Mouse (Mus musculus): ENCODE measurements around the gene Tiam2.

Gene Tiam2

DNA sequence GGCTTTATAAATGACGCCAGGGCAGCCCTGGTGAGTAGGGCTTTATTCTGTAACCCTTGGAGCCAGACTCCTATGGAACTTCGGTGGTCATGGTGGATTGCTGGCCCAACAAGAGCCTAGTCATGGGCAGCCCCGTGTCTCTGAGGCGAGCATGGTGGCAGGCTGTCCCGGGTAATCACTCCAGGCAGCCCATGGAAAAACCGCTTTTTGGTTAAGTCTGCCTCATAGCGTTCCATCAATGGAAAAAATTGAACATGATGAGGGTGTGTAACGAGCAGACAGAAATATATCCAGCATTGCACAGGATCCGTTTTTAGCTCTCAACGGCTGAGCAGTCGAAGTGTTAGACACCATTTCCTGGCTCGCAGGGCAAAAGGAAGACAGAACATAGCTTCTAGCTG is 70.5 kb downstream of the Tiam2 start:
- DNase-seq (ENCODE audit: low read depth) = no peak

DNA sequence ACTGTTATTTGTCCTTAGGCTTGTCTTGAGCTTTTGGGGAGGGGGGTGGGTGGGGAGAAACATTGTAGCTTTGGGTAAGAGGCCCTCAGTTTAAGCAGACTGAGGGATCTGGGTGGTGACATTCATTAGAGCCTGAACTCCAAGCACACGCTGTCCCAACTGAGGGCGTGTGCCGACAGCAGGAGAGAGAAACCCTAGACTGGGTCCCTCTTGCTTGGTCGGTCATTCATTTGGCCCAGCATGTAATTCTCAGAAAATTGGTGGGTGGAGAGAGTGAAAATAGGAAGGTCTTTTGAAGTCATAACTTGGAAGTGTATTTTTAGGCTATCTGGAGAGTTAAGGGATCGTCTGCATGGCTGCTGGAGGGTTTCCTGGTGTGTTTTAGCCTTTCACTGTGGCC is 71.5 kb downstream of the Tiam2 start:
- no peak for DNase-seq (ENCODE audit: low read depth)

DNA sequence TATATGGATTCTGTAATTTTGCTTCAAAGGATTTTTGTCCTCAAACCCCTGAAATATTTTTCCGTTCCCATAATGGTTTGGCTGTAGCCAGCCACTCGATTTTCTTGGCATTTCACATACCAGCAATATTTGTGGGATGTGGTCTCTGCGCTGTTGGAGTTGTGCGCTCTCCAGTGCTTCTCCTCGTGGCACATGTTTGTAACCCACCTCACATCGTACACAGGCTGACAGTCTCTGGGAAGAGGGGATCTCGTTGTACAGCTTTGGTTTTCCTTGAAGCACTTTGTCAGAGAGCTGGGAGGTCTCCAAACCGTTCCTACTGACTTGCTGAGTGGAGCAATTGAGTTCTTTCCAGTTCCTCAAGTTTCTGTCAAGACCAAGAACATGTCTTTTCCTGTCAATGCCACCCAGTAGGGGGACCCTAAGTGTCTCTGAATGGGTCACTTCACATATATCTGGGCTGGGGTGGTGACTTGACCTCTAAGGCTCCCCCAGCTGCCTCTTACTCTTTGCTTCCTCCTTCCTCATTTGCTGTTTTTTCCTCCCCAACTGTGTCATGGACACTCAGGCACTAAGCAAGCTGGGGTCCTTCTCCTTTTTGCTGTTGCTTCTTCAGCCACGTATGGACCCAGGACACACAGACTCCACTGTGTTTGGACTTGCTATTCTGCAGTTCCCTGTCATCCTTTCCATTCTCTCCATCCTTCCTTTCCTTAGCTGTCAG is 79.1 kb downstream of the Tiam2 start:
- DNase-seq (ENCODE audit: low read depth) = no peak

DNA sequence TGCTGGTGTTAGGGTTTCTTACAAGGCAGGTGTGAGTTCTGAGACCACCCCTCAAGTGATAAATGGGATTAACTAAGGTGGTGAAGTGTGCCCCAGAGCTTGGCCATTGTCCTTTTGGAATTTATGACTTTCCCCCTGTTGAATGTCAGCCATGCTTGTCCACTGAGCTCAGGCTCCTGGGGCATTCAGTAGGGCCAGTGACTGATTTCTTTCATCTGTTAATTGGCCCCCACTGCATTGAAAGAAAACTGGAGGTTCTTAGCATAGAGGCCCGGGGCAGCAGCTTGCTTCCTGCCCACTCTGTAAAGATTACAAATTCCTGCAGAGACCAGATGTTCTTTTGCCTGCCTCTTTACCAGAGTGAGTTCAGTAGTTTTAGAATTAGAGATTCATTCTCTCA is 80.7 kb downstream of the Tiam2 start:
- DNase-seq (ENCODE audit: low read depth) = no peak

DNA sequence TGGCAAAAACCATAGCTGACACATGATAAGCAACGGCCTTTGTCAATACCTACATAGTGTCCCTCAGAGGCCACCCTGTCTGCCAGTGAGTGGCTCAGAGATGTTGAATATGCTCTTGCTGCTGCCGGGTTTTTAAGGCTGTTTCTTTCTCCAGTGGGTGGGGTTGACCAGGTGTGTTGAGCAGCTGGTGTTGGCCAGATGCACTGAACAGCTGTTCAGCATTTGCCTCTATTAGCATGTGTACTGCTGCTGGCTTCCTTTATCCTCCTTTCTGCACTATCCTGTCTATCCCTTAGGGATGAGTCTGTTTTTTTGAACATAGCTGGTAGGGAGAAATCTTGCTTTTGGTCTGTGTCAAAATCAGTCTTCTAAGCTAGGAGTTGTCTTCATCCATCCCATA is 83.9 kb downstream of the Tiam2 start:
- no peak for DNase-seq (ENCODE audit: low read depth)

DNA sequence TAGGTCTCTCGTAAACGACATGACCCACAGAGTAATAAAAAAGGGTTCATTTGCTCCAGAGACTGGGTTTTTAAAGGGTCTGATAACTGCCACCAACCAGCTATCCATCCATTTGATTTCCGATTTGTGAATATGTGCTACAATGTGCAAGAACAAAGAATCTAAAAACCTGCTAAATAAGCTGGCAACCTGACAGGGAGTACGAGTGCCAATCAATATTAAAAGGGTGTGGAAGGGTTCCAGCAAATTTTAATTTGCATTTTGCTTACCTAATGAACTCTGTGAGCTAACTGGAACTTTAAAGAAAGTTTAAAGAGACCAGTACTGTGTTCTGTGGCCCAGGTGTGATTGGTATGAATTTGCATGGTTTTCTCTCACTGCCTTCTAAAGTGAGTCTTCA is 86.4 kb downstream of the Tiam2 start:
- no peak for DNase-seq (ENCODE audit: low read depth)

DNA sequence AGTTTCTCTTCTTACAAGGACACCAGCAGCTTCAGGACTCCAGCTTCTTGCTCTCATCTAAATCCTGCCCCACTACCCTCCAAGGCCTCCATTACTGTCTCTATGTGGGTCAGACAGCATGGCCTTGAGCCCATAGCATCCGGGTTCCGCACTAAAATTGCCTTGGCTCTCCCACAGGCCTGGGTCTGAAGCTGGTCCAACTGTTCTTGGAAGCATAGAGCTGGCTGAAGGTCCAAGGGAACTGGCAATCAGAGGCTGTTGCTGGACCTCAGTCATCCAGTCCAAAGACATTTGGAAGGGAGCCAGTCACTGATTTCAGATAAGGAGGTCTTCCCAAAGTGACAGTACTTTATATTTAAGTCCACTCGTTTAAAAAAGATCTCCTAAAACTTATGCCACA is 89.2 kb downstream of the Tiam2 start:
- DNase-seq (ENCODE audit: low read depth) = no peak

DNA sequence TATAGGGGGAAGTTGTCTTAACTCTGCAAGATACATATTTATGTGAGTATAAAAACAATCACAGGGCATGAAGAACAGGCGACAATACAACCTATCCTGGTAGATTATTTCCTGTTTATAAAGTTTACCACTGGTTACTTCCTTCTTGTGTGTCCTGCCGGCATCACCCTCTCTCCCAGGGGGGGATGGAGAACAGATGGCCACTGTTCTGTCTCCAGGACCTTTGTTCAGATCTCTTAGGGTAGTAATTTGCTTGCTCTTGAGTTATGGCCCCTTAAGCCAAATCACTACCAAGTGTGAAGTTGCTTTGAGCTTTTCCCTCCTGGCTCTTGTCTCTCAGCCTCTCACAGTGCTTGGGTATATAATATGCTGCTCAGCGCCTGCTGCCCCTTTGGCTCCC is 90.0 kb downstream of the Tiam2 start:
- DNase-seq (ENCODE audit: low read depth) = no peak

DNA sequence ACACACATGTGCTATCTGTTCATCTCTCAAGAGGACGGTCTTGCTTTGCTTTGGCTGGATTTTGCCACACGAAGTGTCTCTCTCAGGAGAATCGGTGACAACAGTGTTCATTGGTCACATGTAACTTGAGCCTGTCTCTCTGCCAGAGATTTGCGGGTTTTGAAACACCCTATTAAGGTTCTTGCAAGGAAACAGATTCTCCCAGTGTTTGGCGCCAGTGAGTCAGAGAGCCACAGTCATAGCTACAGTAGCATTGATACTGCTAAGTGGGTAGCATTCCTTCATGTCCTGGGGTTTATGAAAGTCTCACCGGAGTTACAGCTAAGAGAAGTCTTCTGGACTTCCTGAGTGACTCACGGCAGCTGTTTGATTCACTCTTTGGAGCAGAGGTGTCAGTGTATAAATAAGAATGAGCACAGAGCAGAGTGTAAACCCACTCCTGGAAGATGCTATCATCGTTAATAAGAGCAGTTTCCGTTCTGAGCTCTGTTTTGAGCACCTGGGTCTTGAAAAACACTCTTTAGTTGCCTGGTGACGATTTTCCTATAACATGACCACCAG is 93.1 kb downstream of the Tiam2 start:
- DNase-seq (ENCODE audit: low read depth) = no peak

DNA sequence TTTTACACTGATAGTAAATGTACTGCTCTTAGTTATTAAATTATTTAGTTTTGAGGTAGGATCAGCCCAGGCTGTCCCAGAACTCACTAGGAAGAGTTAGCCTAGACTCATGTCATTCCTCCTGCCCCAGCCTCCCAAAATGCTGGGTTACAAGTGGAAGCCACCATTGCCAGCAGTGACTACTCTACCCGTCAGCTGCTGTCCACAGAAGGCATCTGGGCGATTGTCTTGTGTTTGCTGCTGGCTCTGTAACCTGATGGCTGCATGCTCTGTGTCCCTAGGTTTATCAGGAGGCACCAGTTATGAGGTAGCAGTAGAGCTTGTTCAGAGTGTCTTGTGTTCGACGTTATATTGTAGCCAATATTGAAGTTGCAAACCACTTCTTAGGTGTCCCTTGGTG is 93.8 kb downstream of the Tiam2 start:
- no peak for DNase-seq (ENCODE audit: low read depth)

DNA sequence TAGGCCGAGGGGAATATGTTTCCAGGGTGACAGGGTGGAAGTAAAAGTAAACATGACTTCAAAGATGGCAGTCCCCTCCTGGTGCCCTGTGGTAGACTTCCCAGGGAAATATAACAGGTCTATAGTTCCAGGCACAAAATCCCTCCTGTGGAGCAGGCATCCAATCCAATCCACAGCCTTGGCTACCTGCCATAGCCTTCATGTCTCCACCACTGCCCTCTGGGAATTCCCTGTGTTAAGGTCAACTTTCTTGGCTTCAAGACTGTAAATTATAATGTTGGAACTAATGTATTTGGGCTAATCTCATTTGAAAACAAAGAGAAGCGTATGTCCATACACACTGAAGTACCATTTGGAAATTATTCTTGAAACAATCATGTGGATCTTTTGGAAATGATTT is 97.0 kb downstream of the Tiam2 start:
- no peak for DNase-seq (ENCODE audit: low read depth)

DNA sequence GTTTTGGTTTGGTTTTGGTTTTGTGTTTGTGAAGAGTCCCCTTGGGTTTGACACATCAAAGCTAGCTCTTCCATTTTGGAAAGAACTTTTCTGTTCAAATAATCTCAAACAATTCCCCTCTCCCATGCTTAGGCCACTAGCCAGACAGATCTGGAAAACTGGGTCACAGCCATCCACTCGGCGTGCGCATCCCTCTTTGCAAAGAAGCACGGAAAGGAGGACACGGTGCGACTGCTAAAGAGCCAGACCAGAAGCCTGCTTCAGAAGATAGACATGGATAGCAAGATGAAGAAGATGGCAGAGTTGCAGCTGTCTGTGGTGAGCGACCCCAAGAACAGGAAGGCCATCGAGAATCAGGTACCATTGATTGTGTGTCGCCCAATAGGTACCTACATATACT is 102.3 kb downstream of the Tiam2 start:
- no peak for DNase-seq (ENCODE audit: low read depth)

DNA sequence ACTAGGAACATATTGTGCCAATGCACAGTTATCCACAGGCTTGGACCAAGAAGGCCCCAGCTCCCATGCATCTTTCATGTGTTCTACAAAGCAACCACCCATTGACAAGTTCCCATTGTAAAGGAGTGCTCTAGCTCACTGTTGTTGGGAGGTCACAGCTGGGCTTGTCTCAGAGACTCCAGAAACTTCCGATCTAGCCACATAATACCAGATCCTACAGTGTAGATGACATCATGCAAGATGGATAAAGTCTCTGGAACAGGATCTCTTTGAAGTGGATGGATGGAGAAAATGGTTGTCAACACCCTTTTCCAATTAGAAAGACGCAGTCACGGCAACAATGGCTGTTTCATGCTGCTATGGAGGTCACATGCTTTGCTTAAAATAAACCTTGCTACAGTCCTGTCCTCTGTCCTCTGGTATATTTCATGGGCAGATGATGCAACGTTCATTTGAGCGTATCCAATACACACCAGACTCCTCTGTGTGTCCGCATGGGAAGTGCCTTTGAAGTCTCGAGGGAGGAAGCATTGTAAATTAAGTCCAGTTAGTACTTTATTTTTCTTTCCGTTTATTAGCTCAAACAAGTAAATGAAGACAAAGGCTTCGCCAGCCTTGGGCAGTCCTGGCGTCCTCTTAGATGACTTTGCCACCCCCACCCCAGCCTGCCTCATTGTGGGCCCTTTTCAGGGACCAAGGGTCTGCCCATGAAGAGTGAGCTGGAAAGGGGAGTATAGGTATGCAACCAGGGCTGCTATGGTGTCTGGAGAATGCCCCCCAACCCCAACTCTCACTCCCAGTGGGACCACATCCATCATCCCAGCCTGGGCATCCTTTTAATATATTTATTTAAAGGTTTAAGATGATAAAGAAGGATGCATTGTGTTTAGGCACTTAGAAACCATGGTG is 106.5 kb downstream of the Tiam2 start:
- no peak for DNase-seq (ENCODE audit: low read depth)

DNA sequence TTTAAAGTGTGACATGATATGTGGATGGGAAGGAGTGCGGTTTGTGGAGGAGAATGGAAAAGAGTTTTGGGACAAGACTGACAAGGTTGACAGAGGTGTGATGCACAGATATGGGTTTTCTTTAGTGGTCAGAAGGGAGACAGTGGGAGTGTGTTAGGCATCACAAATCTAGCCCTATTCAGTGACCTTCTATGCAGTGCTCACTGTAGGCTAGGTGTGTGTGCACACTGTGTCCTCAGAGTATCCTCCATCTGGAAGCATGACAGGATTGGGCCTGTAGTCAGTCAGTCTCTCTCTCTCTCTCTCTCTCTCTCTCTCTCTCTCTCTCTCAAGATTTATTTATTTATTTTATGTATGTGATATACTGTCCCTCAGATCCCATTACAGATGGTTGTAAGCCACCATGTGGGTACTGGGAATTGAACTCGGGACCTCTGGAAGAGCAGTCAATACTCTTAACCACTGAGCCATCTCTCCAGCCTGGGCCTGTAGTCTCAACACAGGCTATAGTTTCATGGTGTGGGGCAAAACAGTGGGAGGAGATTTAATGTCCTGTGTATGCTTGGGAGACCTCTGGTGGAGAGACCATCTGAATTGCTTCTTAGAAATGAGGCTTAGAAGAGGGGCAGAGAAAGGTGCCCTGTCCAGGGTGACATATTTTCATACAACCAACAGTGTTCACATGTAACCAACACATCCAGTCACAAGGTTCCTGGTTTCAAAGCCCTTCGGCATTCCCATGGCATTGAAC is 107.3 kb downstream of the Tiam2 start:
- DNase-seq (ENCODE audit: low read depth) = no peak

DNA sequence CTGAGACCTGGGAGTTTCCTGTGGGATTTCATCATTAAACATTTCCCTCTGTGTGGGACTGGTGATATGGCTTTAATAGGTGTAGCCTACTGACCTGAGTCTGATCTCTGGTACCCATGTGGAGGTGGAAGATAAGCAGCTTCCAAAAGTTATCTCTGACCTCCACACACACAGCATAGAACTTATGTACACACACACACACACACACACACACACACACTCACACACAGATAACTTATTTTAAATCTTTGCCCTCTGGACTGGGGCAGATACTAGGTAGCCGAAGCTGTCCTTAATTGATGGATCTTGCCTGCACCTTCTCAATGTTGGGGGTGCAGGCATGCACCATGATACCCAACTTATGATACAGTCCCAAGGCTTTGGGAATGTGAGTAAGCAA is 108.9 kb downstream of the Tiam2 start:
- no peak for DNase-seq (ENCODE audit: low read depth)

DNA sequence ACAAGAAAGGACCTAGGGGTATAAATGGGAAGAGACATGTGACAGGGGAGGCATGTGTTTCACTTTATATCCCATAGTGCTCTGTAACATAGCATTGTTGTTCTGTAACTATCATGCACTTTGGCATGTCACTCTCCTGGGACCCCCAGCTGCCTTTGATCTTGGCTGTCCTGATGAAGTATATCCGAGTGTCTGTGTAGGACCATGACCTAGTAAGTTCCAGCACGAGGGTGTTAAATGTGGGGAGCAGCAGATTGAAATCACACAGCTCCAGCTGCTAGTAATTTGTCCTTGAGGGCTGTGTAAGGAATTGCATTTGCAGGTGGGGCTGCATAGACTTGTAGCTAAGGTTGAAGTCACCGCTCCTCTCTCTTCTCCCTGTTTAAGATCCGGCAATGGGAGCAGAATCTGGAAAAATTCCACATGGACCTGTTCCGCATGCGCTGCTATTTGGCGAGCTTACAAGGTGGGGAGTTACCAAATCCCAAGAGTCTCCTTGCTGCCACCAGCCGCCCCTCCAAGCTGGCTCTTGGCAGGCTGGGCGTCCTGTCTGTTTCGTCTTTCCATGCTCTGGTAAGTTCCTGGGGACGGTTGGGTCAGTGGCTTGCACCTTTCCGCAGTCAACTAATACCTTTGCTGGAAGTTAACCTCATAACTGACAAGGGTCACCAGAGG is 110.6 kb downstream of the Tiam2 start:
- DNase-seq (ENCODE audit: low read depth) = no peak

DNA sequence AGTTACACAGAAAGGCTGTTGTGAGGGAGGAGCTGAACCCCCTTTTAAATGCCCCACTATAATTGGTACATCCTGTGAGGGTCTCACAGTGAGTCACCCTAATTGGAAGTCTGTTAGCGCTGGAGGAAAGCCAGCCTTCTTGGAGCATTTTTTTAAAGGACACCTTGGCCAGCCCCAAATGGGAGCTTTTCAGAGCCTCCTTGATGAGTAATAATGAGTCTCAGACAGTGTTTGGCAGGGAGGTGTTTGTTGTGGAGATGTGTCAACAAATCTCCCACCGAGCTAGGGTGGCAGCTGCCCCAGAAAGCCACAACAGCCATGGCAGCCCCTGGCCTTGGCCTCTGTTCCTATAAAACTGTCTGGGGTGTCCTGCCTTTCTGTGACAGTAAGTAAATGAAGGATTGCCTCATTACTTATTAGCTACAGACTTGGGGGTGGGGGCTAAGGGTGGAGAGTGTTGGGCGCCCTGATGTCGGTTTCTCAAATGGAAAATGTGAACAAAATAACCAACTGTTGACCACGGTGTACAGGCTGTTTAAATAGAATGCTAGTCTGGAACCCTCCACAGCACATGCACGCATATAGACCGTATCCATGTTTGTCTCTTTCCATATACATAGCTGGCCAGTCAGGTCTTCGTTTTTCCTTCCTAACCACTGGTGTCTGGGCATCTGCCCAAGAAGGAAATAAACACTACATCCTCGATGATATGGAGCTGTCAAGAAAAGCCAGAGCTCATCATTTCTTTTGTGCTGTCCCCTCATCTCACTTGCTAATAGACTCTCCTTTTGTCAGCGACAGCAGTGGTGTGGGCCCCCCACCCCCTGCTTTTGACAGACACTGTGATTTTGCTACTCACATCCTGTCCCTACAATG is 116.4 kb downstream of the Tiam2 start:
- DNase-seq (ENCODE audit: low read depth) = no peak

DNA sequence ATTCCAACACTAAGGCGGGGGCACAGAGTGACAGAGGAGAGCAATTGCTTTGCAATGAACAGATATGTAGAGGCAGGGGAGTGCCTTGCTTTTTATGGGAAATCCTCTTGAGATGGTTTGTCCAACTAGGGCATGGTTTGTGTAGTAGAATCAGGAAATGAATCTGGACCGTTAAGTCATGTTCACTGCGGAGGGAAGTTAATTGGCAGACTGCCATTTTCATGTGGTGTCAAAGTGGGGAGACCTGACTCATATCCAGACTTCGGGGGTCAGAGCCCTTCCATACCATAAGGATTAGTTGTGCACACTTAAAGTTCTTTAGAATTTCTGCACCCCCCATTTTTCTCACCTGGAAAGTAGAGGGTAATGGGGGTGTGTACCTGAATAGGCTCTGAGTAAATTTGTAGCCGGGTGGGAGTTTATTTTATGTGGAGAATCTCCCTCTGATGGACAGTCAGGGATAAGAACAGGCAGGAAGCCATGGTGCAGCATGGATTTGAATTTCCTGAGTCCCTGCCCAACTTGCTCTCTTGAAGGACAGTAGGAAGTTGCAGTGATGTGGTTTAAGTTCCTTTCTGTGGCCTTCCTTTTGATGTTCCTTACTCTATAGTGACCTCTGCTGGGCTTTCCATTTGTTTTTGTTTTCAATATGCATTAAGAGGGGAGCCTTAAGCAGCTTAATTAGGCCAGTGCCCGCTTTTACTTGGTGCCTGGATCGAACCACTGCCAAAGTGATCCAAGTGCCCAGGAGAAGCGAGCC is 120.0 kb downstream of the Tiam2 start:
- DNase-seq (ENCODE audit: low read depth) = peak; percentile 58

DNA sequence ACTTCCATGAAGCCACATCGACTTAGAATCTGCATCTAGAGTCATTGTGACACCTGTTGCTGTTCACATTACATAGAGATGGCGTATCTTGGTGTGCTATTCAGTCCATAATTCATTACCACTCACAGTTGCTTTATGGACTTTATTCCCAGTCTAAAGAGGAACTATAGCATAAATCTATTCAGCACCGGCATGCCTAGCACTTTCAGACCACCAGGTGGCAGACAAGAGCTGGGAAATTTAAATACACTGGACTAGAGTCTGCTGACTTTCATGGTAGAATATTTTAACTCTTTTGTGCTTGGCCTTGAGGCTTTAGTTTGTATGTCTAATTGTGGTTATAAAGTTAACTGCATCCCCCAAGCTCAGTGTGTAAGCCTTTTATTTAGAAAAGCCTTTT is 122.4 kb downstream of the Tiam2 start:
- peak; percentile 76 for DNase-seq (ENCODE audit: low read depth)

DNA sequence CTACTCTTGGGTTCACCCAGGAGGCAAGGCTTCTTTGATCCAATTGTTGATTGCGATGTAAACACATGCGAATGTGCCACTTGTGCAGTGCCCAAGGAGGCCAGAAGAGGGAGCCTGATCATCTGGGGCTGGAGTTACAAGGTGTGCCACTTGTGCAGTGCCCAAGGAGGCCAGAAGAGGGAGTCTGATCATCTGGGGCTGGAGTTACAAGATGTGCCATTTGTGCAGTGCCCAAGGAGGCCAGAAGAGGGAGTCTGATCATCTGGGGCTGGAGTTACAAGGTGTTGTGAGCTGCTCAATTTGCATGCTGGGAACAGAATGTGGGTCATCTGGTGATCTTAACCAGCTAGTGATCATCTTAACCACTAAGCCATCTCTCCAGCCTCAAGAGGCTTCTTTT is 124.7 kb downstream of the Tiam2 start:
- DNase-seq (ENCODE audit: low read depth) = peak; percentile 84
